Mouse (Mus musculus) MEL (cell line): Measurements from ENCODE around the gene Rnf185. TPM values are rescaled to one million over a fixed set of nuclear protein-coding genes. Genes with fewer than 3 reads are reported as not detected.

Source experiments
- DNase-seq: peaks from one replicate; pipeline ENCODE4 v3.0.0; 2011; ENCODE audit warnings: low read depth, low spot score
- H3K27ac ChIP-seq: 2 replicates; pipeline ENCODE4 v1.5.1; 2012; ENCODE audit warnings: low read depth, mild to moderate bottlenecking, control low read depth, low read length, moderate library complexity; ENCODE audit not compliant: control insufficient read depth
- H3K27me3 ChIP-seq, 2 experiments: fragments of 150-350 bp in 1 of 2; sonication (generic) in 1 of 2; 2 replicates each; pipeline ENCODE4 v1.6.1; 2012; ENCODE audit warnings: low read length in 2 of 2, mild to moderate bottlenecking in 2 of 2, improper control_type of control experiment in 1 of 2, moderate library complexity in 1 of 2; ENCODE audit not compliant: insufficient read depth in 2 of 2, control insufficient read depth in 1 of 2
- H3K36me3 ChIP-seq, 2 experiments: 2 replicates each; pipeline ENCODE4 v1.6.1; 2012 to 2014; ENCODE audit warnings: low read length in 2 of 2, improper control_type of control experiment in 1 of 2, inconsistent platforms in 1 of 2, mild to moderate bottlenecking in 1 of 2; ENCODE audit not compliant: insufficient read depth in 2 of 2, control insufficient read depth in 1 of 2
- H3K4me1 ChIP-seq, 2 experiments: fragments of 150-350 bp in 1 of 2; sonication (generic) in 1 of 2; 2 replicates each; pipeline ENCODE4 v1.6.1; 2012; ENCODE audit warnings: low read length in 2 of 2, improper control_type of control experiment in 1 of 2, mild to moderate bottlenecking in 1 of 2; ENCODE audit not compliant: insufficient read depth in 2 of 2, control insufficient read depth in 1 of 2
- H3K4me3 ChIP-seq, 2 experiments: fragments of 150-350 bp in 1 of 2; sonication (generic) in 1 of 2; 2 replicates each; pipeline ENCODE4 v1.5.1; 2012; ENCODE audit warnings: low read depth in 2 of 2, low read length in 2 of 2, mild to moderate bottlenecking in 2 of 2, moderate library complexity in 2 of 2, control low read depth in 1 of 2, improper control_type of control experiment in 1 of 2; ENCODE audit not compliant: control insufficient read depth in 1 of 2, insufficient read depth in 1 of 2
- H3K79me2 ChIP-seq: 2 replicates; pipeline ENCODE4 v1.6.1; 2012; ENCODE audit warnings: mild to moderate bottlenecking, low read length, moderate library complexity; ENCODE audit not compliant: control insufficient read depth, poor library complexity, insufficient read depth
- H3K9ac ChIP-seq: 2 replicates; pipeline ENCODE4 v1.6.1; 2012; ENCODE audit warnings: low read depth, mild to moderate bottlenecking, control low read depth, low read length, moderate library complexity; ENCODE audit not compliant: control insufficient read depth, poor library complexity, severe bottlenecking
- H3K9me3 ChIP-seq: fragments of 150-350 bp; sonication (generic); replicated peaks from 2 replicates; pipeline ENCODE4 v1.6.1; 2012; ENCODE audit warnings: mild to moderate bottlenecking, low read length, improper control_type of control experiment, moderate library complexity; ENCODE audit not compliant: insufficient read depth
- CTCF ChIP-seq, 3 experiments: IDR thresholded peaks in 2 of 3; conservative IDR thresholded peaks in 1 of 3; 2 replicates each; pipeline ENCODE4 v1.5.1; 2011 to 2012; ENCODE audit warnings: low read length in 3 of 3, low read depth in 2 of 3, mild to moderate bottlenecking in 2 of 3, improper control_type of control experiment in 1 of 3, inconsistent platforms in 1 of 3, mixed read lengths in 1 of 3, moderate library complexity in 1 of 3; ENCODE audit not compliant: control insufficient read depth in 1 of 3, insufficient read depth in 1 of 3, poor library complexity in 1 of 3, severe bottlenecking in 1 of 3
- E2F4 ChIP-seq: IDR thresholded peaks from 2 replicates; pipeline ENCODE4 v1.6.1; 2011; ENCODE audit warnings: low read depth, low read length, improper control_type of control experiment, borderline replicate concordance
- ELF1 ChIP-seq: IDR thresholded peaks from 2 replicates; pipeline ENCODE4 v1.6.1; 2014; ENCODE audit warnings: low read depth, mild to moderate bottlenecking, inconsistent platforms, low read length, improper control_type of control experiment, moderate library complexity
- ETS1 ChIP-seq: IDR thresholded peaks from 2 replicates; pipeline ENCODE4 v1.6.1; 2012; ENCODE audit warnings: low read depth, mild to moderate bottlenecking, inconsistent platforms, low read length, improper control_type of control experiment, moderate library complexity
- GABPA ChIP-seq: IDR thresholded peaks from 2 replicates; pipeline ENCODE4 v1.6.1; 2012; ENCODE audit warnings: low read depth, mild to moderate bottlenecking, inconsistent platforms, low read length, improper control_type of control experiment, moderate library complexity
- GATA1 ChIP-seq: IDR thresholded peaks from 2 replicates; pipeline ENCODE4 v1.6.1; 2011; ENCODE audit warnings: low read depth, low read length, improper control_type of control experiment
- HCFC1 ChIP-seq: IDR thresholded peaks from 2 replicates; pipeline ENCODE4 v1.6.1; 2012; ENCODE audit warnings: low read depth, mild to moderate bottlenecking, inconsistent platforms, low read length, improper control_type of control experiment, moderate library complexity
- KAT2A ChIP-seq: conservative IDR thresholded peaks from 2 replicates; pipeline ENCODE4 v1.6.1; 2012; ENCODE audit warnings: low read depth, low read length, improper control_type of control experiment, inconsistent platforms
- MAX ChIP-seq: IDR thresholded peaks from 2 replicates; pipeline ENCODE4 v1.6.1; 2011; ENCODE audit warnings: low read length, improper control_type of control experiment
- MAZ ChIP-seq: IDR thresholded peaks from 2 replicates; pipeline ENCODE4 v1.6.1; 2012; ENCODE audit warnings: low read depth, mild to moderate bottlenecking, inconsistent platforms, low read length, improper control_type of control experiment
- MXI1 ChIP-seq: IDR thresholded peaks from 2 replicates; pipeline ENCODE4 v1.6.1; 2011; ENCODE audit warnings: mild to moderate bottlenecking, low read depth, low read length, improper control_type of control experiment
- MYB ChIP-seq: IDR thresholded peaks from 2 replicates; pipeline ENCODE4 v1.6.1; 2011; ENCODE audit warnings: mild to moderate bottlenecking, low read depth, low read length, improper control_type of control experiment
- MYC ChIP-seq: IDR thresholded peaks from 2 replicates; pipeline ENCODE4 v1.6.1; 2011; ENCODE audit warnings: low read depth, mild to moderate bottlenecking, low read length, improper control_type of control experiment, moderate library complexity
- NELFE ChIP-seq: IDR thresholded peaks from 2 replicates; pipeline ENCODE4 v1.6.1; 2011; ENCODE audit warnings: low read depth, low read length, improper control_type of control experiment
- POLR2AphosphoS2 ChIP-seq: IDR thresholded peaks from 2 replicates; pipeline ENCODE4 v1.6.1; 2011; ENCODE audit warnings: low read length, improper control_type of control experiment
- POLR2AphosphoS5 ChIP-seq: IDR thresholded peaks from 2 replicates; pipeline ENCODE4 v1.6.1; 2012; ENCODE audit warnings: low read depth, borderline replicate concordance, mild to moderate bottlenecking, inconsistent platforms, low read length, moderate library complexity, mixed read lengths
- RCOR1 ChIP-seq: IDR thresholded peaks from 2 replicates; pipeline ENCODE4 v1.6.1; 2012; ENCODE audit warnings: low read depth, mild to moderate bottlenecking, inconsistent platforms, low read length, improper control_type of control experiment
- SIN3A ChIP-seq: IDR thresholded peaks from 2 replicates; pipeline ENCODE4 v1.6.1; 2012; ENCODE audit warnings: low read length, improper control_type of control experiment, inconsistent platforms
- SMC3 ChIP-seq: IDR thresholded peaks from 2 replicates; pipeline ENCODE4 v1.6.1; 2011; ENCODE audit warnings: low read depth, low read length, improper control_type of control experiment
- TAL1 ChIP-seq: IDR thresholded peaks from 2 replicates; pipeline ENCODE4 v1.6.1; 2012; ENCODE audit warnings: mild to moderate bottlenecking, inconsistent platforms, low read length, moderate library complexity, mixed read lengths
- TCF12 ChIP-seq: IDR thresholded peaks from 2 replicates; pipeline ENCODE4 v1.6.1; 2014; ENCODE audit warnings: low read depth, mild to moderate bottlenecking, inconsistent platforms, low read length, improper control_type of control experiment, moderate library complexity
- UBTF ChIP-seq: IDR thresholded peaks from 2 replicates; pipeline ENCODE4 v1.6.1; 2012; ENCODE audit warnings: low read depth, mild to moderate bottlenecking, inconsistent platforms, low read length, improper control_type of control experiment, moderate library complexity, borderline replicate concordance; ENCODE audit not compliant: insufficient read depth
- ZC3H11A ChIP-seq: IDR thresholded peaks from 2 replicates; pipeline ENCODE4 v1.6.1; 2012; ENCODE audit warnings: low read depth, mild to moderate bottlenecking, inconsistent platforms, low read length, improper control_type of control experiment
- ZMIZ1 ChIP-seq: IDR thresholded peaks from 2 replicates; pipeline ENCODE4 v1.6.1; 2012; ENCODE audit warnings: low read depth, mild to moderate bottlenecking, inconsistent platforms, low read length, improper control_type of control experiment, moderate library complexity
- ZNF384 ChIP-seq: IDR thresholded peaks from 2 replicates; pipeline ENCODE4 v1.6.1; 2012; ENCODE audit warnings: low read depth, mild to moderate bottlenecking, inconsistent platforms, low read length, improper control_type of control experiment
- polyA plus RNA-seq, 2 experiments: library from polyadenylated mRNA; stranded (reverse) in 1 of 2; unstranded in 1 of 2; fragments of >175 nt in 1 of 2; fragments of >200 nt in 1 of 2; gene quantifications; 2 replicates each; pipeline versions ENCODE4 v1.2.1 to v1.2.4; 2012; ENCODE audit warnings: low replicate concordance in 2 of 2, low read depth in 1 of 2; ENCODE audit not compliant: insufficient read length in 2 of 2, insufficient read depth in 1 of 2, missing spikeins in 1 of 2
- total RNA-seq: library from RNA; depleted of rRNA; stranded (reverse); fragments of 300-350 nt; gene quantifications from 2 replicates; pipeline ENCODE4 v1.2.3, GENCODE M21; 2012

Rnf185 gene
- total and polyA plus RNA-seq, 3 experiments = 9.9 to 13.8 TPM; not detected in 1

DNA sequence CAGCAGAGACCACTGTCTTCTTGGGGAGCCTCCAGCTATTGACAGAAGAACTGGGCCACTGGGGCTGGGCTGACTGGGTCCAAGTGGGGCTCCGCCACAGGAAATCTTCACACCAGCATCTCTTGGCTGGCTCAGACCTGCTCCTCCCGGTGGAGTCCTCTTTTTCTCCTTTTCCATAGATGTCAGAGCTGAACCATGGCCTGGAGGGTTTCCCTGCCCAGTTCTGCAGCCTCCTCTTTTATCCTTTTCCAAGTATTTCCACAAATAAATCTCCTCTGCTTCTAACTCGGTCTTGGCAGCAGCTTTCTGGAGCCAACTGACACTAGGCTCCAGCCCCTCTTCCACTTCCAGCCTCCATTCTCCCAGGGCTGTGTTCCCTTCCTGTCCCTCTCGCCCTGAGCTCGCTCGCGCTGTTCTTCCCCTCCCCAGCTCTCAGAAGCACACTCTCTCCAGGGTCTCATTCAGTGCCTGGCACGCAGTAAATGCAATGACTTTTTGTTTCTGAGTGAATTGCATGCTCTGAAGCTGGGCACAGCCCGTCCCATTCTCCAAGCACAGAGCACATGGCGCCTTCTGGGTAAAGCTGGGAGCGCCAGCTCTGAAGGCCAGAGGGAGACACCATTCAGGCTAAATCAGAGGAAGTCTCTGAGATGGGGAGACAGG is 31.9 kb upstream of the Rnf185 start:
- no peak overlapping the region for H3K27ac ChIP-seq
- no peaks in the 10 kb centered on the region for H3K9me3 ChIP-seq
- H3K4me1 ChIP-seq = peaks cover 0 to 13% of the 10 kb centered on the region in 2 experiments; a peak in 2 of 4 replicates
- H3K36me3 ChIP-seq = 0 out of 4 replicates have a peak, but pooled peaks cover 0 to 4% of the 10 kb centered on the region in 2 experiments
- no peak for TF ChIP-seq TAL1
- no peak for TF ChIP-seq SIN3A
- TF ChIP-seq HCFC1 = no peak
- no peak for TF ChIP-seq UBTF
- no peak for TF ChIP-seq ZMIZ1
- TF ChIP-seq E2F4 = no peak
- TF ChIP-seq NELFE = no peak
- TF ChIP-seq GABPA = no peak
- no peak for TF ChIP-seq GATA1
- no peak for TF ChIP-seq KAT2A
- TF ChIP-seq MXI1 = no peak
- no peak for TF ChIP-seq ZNF384
- no peak for TF ChIP-seq POLR2AphosphoS5
- TF ChIP-seq, all 39 proteins: peak for 0
- Histone ChIP-seq H3K79me2 (no peaks in the 10 kb centered on the region), H3K27me3 (peaks cover 0 to 6% of the 10 kb centered on the region in 2 experiments; a peak in 3 of 4 replicates), H3K4me3 (no peak overlapping the region), H3K9ac (no peak overlapping the region)
- no peak for DNase-seq

DNA sequence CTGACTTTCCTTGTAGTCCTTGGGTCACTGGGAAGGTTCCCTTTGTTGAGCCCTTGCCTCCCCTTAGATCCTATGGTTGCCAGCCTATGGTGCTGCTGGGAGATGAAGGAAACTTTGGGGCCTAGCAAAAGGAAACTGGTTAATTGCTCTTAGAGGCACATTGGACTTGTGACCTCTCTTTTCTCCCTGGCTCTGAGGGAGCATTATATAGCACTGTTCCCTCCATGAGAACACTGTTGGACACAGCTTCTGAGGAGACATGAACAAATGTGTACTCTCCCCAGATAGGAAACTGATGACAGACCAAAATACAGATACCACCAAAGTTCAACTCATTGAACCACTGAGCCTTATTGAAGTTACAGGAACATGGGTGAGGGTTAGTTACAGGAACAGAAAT is 23.3 kb upstream of the Rnf185 start:
- no peak for DNase-seq
- Histone ChIP-seq H3K4me3 (no peak overlapping the region), H3K36me3 (no peaks in the 10 kb centered on the region), H3K9ac (no peak overlapping the region), H3K4me1 (no peaks in the 10 kb centered on the region), H3K27ac (no peak overlapping the region), H3K9me3 (no peaks in the 10 kb centered on the region), H3K27me3 (no peaks in the 10 kb centered on the region), H3K79me2 (no peaks in the 10 kb centered on the region)
- TF ChIP-seq ZC3H11A (no peak), MXI1 (no peak), POLR2AphosphoS2 (no peak), ZMIZ1 (no peak), MAX (no peak), UBTF (no peak), GATA1 (no peak), ETS1 (no peak), MYB (no peak), MYC (no peak), NELFE (no peak), CTCF (IDR thresholded peaks at IDR 0.05 in 2 of 3, conservative IDR thresholded peaks at IDR 0.05 in 1 of 3; ENCODE audit: control insufficient read depth in 1 of 3, insufficient read depth in 1 of 3, low read depth in 2 of 3, low read length in 3 of 3, poor library complexity in 1 of 3, severe bottlenecking in 1 of 3) (no peak), HCFC1 (no peak), ELF1 (no peak), POLR2AphosphoS5 (no peak), SMC3 (no peak), TCF12 (no peak), MAZ (no peak), RCOR1 (no peak)
